Mouse (Mus musculus): Measurements from ENCODE around the gene Pik3r3. TPM values are rescaled to one million over a fixed set of nuclear protein-coding genes. Genes with fewer than 3 reads are reported as not detected.

Pik3r3 gene
- polyA plus RNA-seq, 1 experiment from 2014 or later, result 83.3 TPM

- H3K4me1 ChIP-seq (replicated peaks; ENCODE audit: control insufficient read depth, insufficient read depth, low read length), result no peaks in the 10 kb centered on the region
- no peak overlapping the region for H3K4me2 ChIP-seq (ENCODE audit: low read length)
- H3K36me3 ChIP-seq (ENCODE audit: control insufficient read depth, insufficient read depth), result peaks cover 28% of the 10 kb centered on the region
- no peaks in the 10 kb centered on the region for H3K9me3 ChIP-seq (ENCODE audit: control insufficient read depth, low read length)
- no peak for ATAC-seq
- H3K9ac ChIP-seq (replicated peaks; ENCODE audit: low read depth, low read length), result no peak overlapping the region
- no peak overlapping the region for H3K4me3 ChIP-seq (replicated peaks; ENCODE audit: low read length)
- 87% methylated on average over 6 of the region's 6 CpGs for WGBS
- no peaks in the 10 kb centered on the region for H3K27me3 ChIP-seq (replicated peaks; ENCODE audit: control insufficient read depth, insufficient read depth, low read length)
- H3K27ac ChIP-seq (ENCODE audit: low read length), result no peak overlapping the region
Observed at GRCm38 (mm10) chr4:116322127-116322526, 100.7 kb downstream of the Pik3r3 start.

DNA sequence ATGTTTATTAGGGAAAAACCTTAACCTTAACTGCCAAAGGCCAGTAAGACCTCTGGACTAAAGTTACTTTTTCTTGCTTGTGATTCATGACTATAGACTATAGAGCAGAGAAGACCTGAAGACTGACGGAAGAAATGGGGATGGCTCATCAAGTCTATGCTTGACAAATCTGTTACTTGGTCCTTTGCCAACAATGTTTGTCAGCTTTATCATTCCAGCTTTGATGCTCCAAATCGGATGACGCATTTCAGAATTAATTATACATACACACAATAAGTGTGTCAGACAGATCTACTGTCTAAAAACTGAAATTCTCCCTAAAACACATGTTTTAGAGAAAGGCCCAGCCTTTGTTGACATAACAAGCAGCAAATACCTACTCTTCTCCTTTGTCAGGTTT is 107.8 kb downstream of the Pik3r3 start:
- 58% methylated on average over 3 of the region's 3 CpGs for WGBS
- Histone ChIP-seq H3K9ac (replicated peaks; ENCODE audit: low read depth, low read length) (no peak overlapping the region), H3K4me3 (replicated peaks; ENCODE audit: low read length) (no peak overlapping the region), H3K4me1 (replicated peaks; ENCODE audit: control insufficient read depth, insufficient read depth, low read length) (no peaks in the 10 kb centered on the region), H3K27me3 (replicated peaks; ENCODE audit: control insufficient read depth, insufficient read depth, low read length) (no peaks in the 10 kb centered on the region), H3K4me2 (ENCODE audit: low read length) (no peak overlapping the region), H3K9me3 (ENCODE audit: control insufficient read depth, low read length) (no peaks in the 10 kb centered on the region), H3K36me3 (ENCODE audit: control insufficient read depth, insufficient read depth) (peaks cover 9% of the 10 kb centered on the region), H3K27ac (ENCODE audit: low read length) (no peak overlapping the region)
- no peak for ATAC-seq

DNA sequence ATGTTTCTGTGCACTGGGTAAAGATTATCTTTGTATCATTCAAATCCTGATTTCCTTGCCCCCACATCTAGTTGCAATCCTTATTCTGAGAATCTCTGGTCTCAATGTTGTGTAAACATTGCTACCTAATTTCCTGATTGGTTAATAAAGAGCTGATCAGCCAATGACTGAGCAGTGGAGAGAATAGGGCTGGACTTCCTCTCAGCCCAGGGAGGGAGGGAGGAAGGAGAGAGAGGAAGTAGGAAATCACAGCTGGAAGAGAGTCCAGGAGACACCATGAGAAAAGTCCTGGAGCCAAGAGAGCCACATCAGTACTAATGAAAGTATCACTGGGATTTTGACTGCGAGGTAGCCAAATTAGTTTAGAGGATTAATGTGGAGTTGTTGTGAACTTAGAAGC is 114.9 kb downstream of the Pik3r3 start:
- no peaks in the 10 kb centered on the region; the same call in 1 of the 2 replicates for H3K36me3 ChIP-seq (ENCODE audit: control insufficient read depth, insufficient read depth)
- 83% methylated on average over 1 of the region's 1 CpGs for WGBS

DNA sequence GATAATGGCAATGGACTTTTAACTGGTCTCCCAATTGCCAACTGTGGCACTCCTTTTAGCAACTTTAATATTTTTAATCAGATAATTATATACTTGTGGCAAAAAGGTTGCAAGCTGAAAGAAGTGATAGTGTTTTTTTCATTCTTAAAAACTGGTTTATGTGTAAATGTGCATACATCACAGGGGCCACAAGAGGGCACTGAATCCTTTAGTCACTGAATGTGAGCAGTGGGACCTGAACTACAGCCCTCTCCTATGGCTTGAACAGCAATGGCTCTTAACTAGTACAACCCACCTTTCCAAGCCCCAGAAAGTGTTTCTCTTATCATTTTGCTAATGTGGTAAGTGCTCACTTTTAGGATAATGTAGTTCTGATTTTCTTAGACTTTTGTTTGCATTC is 120.7 kb downstream of the Pik3r3 start:
- Histone ChIP-seq H3K4me2 (ENCODE audit: low read length) (no peak overlapping the region), H3K27ac (ENCODE audit: low read length) (no peak overlapping the region), H3K4me1 (replicated peaks; ENCODE audit: control insufficient read depth, insufficient read depth, low read length) (no peaks in the 10 kb centered on the region), H3K9ac (replicated peaks; ENCODE audit: low read depth, low read length) (no peak overlapping the region), H3K4me3 (replicated peaks; ENCODE audit: low read length) (no peak overlapping the region), H3K36me3 (ENCODE audit: control insufficient read depth, insufficient read depth) (no peaks in the 10 kb centered on the region), H3K9me3 (ENCODE audit: control insufficient read depth, low read length) (no peaks in the 10 kb centered on the region), H3K27me3 (replicated peaks; ENCODE audit: control insufficient read depth, insufficient read depth, low read length) (no peaks in the 10 kb centered on the region)
- peak; percentile 55; the same call in 1 of the 2 replicates for ATAC-seq

More for the DNA sequence above, 114.9 kb downstream of the Pik3r3 start:
- Histone ChIP-seq H3K9ac (replicated peaks; ENCODE audit: low read depth, low read length) (no peak overlapping the region), H3K27me3 (replicated peaks; ENCODE audit: control insufficient read depth, insufficient read depth, low read length) (no peaks in the 10 kb centered on the region), H3K9me3 (ENCODE audit: control insufficient read depth, low read length) (no peaks in the 10 kb centered on the region), H3K4me3 (replicated peaks; ENCODE audit: low read length) (no peak overlapping the region), H3K4me1 (replicated peaks; ENCODE audit: control insufficient read depth, insufficient read depth, low read length) (no peaks in the 10 kb centered on the region), H3K27ac (ENCODE audit: low read length) (no peak overlapping the region), H3K4me2 (ENCODE audit: low read length) (no peak overlapping the region)
- no peak for ATAC-seq

- Histone ChIP-seq H3K27me3 (replicated peaks; ENCODE audit: control insufficient read depth, insufficient read depth, low read length) (no peaks in the 10 kb centered on the region), H3K9me3 (ENCODE audit: control insufficient read depth, low read length) (no peaks in the 10 kb centered on the region), H3K4me2 (ENCODE audit: low read length) (no peak overlapping the region), H3K9ac (replicated peaks; ENCODE audit: low read depth, low read length) (no peak overlapping the region), H3K36me3 (ENCODE audit: control insufficient read depth, insufficient read depth) (peaks cover 5% of the 10 kb centered on the region; the same call in 1 of the 2 replicates), H3K27ac (ENCODE audit: low read length) (no peak overlapping the region), H3K4me1 (replicated peaks; ENCODE audit: control insufficient read depth, insufficient read depth, low read length) (no peaks in the 10 kb centered on the region), H3K4me3 (replicated peaks; ENCODE audit: low read length) (no peak overlapping the region)
- no peak for ATAC-seq
- 66% methylated on average over 3 of the region's 3 CpGs for WGBS
Observed at GRCm38 (mm10) chr4:116352496-116352895, 131.1 kb downstream of the Pik3r3 start.

Other genes with a start within 250 kb of the Pik3r3 start
- 12.7 and 17.1 TPM in 2 replicates for gene Faah, start 203.7 kb upstream of the Pik3r3 start, polyA plus RNA-seq (2015; fragmentation: Nextera tagmentation; extraction: Ambion mirVana)
- 13.2 and 13.4 TPM in 2 replicates for gene Nsun4, start 167.7 kb upstream of the Pik3r3 start, polyA plus RNA-seq (2015; fragmentation: Nextera tagmentation; extraction: Ambion mirVana)
- 409 and 411 TPM in 2 replicates for gene Uqcrh, start 146.5 kb upstream of the Pik3r3 start, polyA plus RNA-seq (2015; fragmentation: Nextera tagmentation; extraction: Ambion mirVana)
- 67.0 and 71.0 TPM in 2 replicates for gene Lrrc41, start 146.3 kb upstream of the Pik3r3 start, polyA plus RNA-seq (2015; fragmentation: Nextera tagmentation; extraction: Ambion mirVana)
- 18.6 and 18.8 TPM in 2 replicates for gene Rad54l, start 97.9 kb upstream of the Pik3r3 start, polyA plus RNA-seq (2015; fragmentation: Nextera tagmentation; extraction: Ambion mirVana)
- gene Pomgnt1, start 97.8 kb upstream of the Pik3r3 start, polyA plus RNA-seq (2015; fragmentation: Nextera tagmentation; extraction: Ambion mirVana), result 61.5 and 67.3 TPM in 2 replicates
- 2.6 and 2.7 TPM in 2 replicates for gene Lurap1, start 70.3 kb upstream of the Pik3r3 start, polyA plus RNA-seq (2015; fragmentation: Nextera tagmentation; extraction: Ambion mirVana)
- gene Tspan1, start 54.0 kb upstream of the Pik3r3 start, polyA plus RNA-seq (2015; fragmentation: Nextera tagmentation; extraction: Ambion mirVana), result 0.10 and 0.19 TPM in 2 replicates
- not detected in 2 replicates for gene 1700042G07Rik, start 48.2 kb upstream of the Pik3r3 start, polyA plus RNA-seq (2015; fragmentation: Nextera tagmentation; extraction: Ambion mirVana)
- not detected in 2 replicates for gene Gm49337, start 48.2 kb upstream of the Pik3r3 start, polyA plus RNA-seq (2015; fragmentation: Nextera tagmentation; extraction: Ambion mirVana)
- 54.3 and 57.3 TPM in 2 replicates for gene Mast2, start 242.6 kb downstream of the Pik3r3 start, polyA plus RNA-seq (2015; fragmentation: Nextera tagmentation; extraction: Ambion mirVana)

All from forebrain, embryonic 16.5 days (tissue).